In the genomic region with DNA sequence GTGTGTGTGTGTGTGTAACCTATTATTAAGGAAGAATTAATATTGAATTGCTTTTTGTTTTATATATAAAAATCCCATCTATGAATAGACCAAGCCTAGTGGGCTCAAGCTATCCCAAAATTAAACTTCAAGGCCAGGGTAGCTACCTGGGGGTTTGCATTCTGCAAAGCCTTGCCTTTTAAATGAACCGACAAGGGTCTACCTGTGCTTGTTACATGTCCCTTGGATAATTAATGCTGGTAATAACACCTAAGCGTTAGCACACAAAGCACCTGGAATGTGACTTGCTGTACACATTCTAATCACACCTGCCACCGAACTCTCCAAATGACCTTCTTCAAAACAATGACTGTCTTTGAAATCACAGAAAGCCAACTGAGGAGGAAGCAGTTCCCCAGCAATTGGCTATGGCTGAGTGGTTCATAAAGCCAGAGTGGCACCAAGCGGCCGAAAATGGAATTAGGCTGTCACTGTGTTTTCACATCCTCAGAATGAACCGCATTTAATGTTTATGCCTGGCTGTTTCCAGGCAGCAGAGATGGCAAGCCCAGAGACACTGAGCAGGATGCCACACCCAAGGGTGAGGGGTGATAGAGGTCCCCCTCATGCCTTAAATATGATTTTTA, we compare ENCODE assay signal across 8 mouse cellular contexts.
A peak's percentile ranks its signal among the peaks of the same experiment; 100 is the strongest.
DNase-seq lines count a peak whose midpoint lies in the region; ATAC-seq and TF ChIP-seq lines count a peak whose summit lies in the region.

No protein-coding gene starts in this region.

- H3K27ac ChIP-seq in liver, embryonic 14.5 days, result no peak overlapping the region
- H3K27ac ChIP-seq in liver, embryonic 12.5 days, result no peak overlapping the region
- peak overlapping the region; percentile 66 for H3K27ac ChIP-seq in midbrain, embryonic 14.5 days (replicated peaks; ENCODE audit: low read depth, low read length)

- no peaks in the 10 kb centered on the region for H3K9me3 ChIP-seq in liver, embryonic 14.5 days (ENCODE audit: control insufficient read depth, low read length)
- no peaks in the 10 kb centered on the region for H3K9me3 ChIP-seq in liver, embryonic 12.5 days (replicated peaks)
- no peaks in the 10 kb centered on the region for H3K9me3 ChIP-seq in midbrain, embryonic 14.5 days (ENCODE audit: control insufficient read depth, low read length)

- no peaks in the 10 kb centered on the region for H3K36me3 ChIP-seq in liver, embryonic 14.5 days (replicated peaks; ENCODE audit: control insufficient read depth, insufficient read depth, low read depth)
- no peaks in the 10 kb centered on the region for H3K36me3 ChIP-seq in liver, embryonic 12.5 days
- H3K36me3 ChIP-seq in midbrain, embryonic 14.5 days (ENCODE audit: control insufficient read depth, insufficient read depth, low read length), result no peaks in the 10 kb centered on the region

- H3K4me3 ChIP-seq in liver, embryonic 14.5 days (ENCODE audit: insufficient read depth in 1 of 2, low read depth in 2 of 2, low read length in 2 of 2), result no peak overlapping the region
- H3K4me3 ChIP-seq in liver, embryonic 12.5 days, result no peak overlapping the region
- no peak overlapping the region for H3K4me3 ChIP-seq in midbrain, embryonic 14.5 days (replicated peaks; ENCODE audit: low read depth, low read length)

- WGBS in liver, embryonic 14.5 days (ENCODE audit: insufficient replicate concordance), result 34% methylated on average over 6 of the region's 6 CpGs
- WGBS in liver, embryonic 12.5 days (ENCODE audit: insufficient replicate concordance), result 38% methylated on average over 6 of the region's 6 CpGs
- WGBS in midbrain, embryonic 14.5 days, result 8% methylated on average over 6 of the region's 6 CpGs

- no peak for ATAC-seq in liver, embryonic 14.5 days (ENCODE audit: insufficient read depth)
- ATAC-seq in liver, embryonic 12.5 days, result no peak
- peak; percentile 98 for ATAC-seq in frontal cortex, adult (ENCODE audit: low TSS enrichment)
- ATAC-seq in midbrain, embryonic 14.5 days (ENCODE audit: low FRiP score, low TSS enrichment), result peak; percentile 78; the same call in 1 of the 2 replicates

- H3K9ac ChIP-seq in liver, embryonic 14.5 days (replicated peaks), result no peak overlapping the region
- H3K9ac ChIP-seq in liver, embryonic 12.5 days, result no peak overlapping the region
- no peak overlapping the region for H3K9ac ChIP-seq in midbrain, embryonic 14.5 days (replicated peaks; ENCODE audit: low read length)

- DNase-seq in liver, embryonic 14.5 days (ENCODE audit: low read depth in 3 of 3, low spot score in 3 of 3), result no peak
- DNase-seq in c-Kit-positive CD71-negative TER-119-negative erythroid progenitor cells, embryonic 14.5 days (ENCODE audit: low read depth), result peak; percentile 2
- DNase-seq in layer of hippocampus, adult 18-20 months (ENCODE audit: low spot score in 2 of 2), result peak; percentile 64 to 84
- peak; percentile 91 for DNase-seq in midbrain, embryonic 14.5 days
- no peak for DNase-seq in spleen, postnatal 36 days (ENCODE audit: low spot score in 2 of 2)
- no peak for DNase-seq in spleen, adult 18-20 months

- TF ChIP-seq EP300 in liver, embryonic 14.5 days (IDR thresholded peaks at IDR 0.05; ENCODE audit: low read depth), result no peak

- no peaks in the 10 kb centered on the region for H3K4me1 ChIP-seq in liver, embryonic 14.5 days (replicated peaks; ENCODE audit: control insufficient read depth in 2 of 2, insufficient read depth in 2 of 2, low read length in 1 of 2)
- no peaks in the 10 kb centered on the region for H3K4me1 ChIP-seq in liver, embryonic 12.5 days
- peaks cover 5% of the 10 kb centered on the region for H3K4me1 ChIP-seq in midbrain, embryonic 14.5 days (ENCODE audit: control insufficient read depth, insufficient read depth, low read length)

- peak; percentile 38 for TF ChIP-seq CTCF in liver, embryonic 14.5 days (IDR thresholded peaks at IDR 0.05; ENCODE audit: low read depth)

- no peak overlapping the region for H3K4me2 ChIP-seq in liver, embryonic 14.5 days (ENCODE audit: low read depth)
- H3K4me2 ChIP-seq in liver, embryonic 12.5 days, result no peak overlapping the region
- H3K4me2 ChIP-seq in midbrain, embryonic 14.5 days (ENCODE audit: low read length), result no peak overlapping the region

- H3K27me3 ChIP-seq in liver, embryonic 14.5 days (ENCODE audit: control insufficient read depth, insufficient read depth, low read length), result no peaks in the 10 kb centered on the region
- H3K27me3 ChIP-seq in liver, embryonic 12.5 days (replicated peaks), result no peaks in the 10 kb centered on the region
- H3K27me3 ChIP-seq in midbrain, embryonic 14.5 days (ENCODE audit: control insufficient read depth, insufficient read depth, low read length), result no peaks in the 10 kb centered on the region

Comparison
In these comparisons a context has a peak if more than half of its experiments do, and no peak if none do; other contexts are left out.
1. ATAC-seq: peak in frontal cortex, adult (single experiment) and midbrain, embryonic 14.5 days (single experiment); none in liver, embryonic 14.5 days (single experiment) and liver, embryonic 12.5 days (single experiment).
2. DNase-seq: peak in c-Kit-positive CD71-negative TER-119-negative erythroid progenitor cells, embryonic 14.5 days (single experiment), layer of hippocampus, adult 18-20 months (2 of 2) and midbrain, embryonic 14.5 days (single experiment); none in liver, embryonic 14.5 days (0 of 3), spleen, postnatal 36 days (0 of 2) and spleen, adult 18-20 months (0 of 2).